Mouse (Mus musculus) myocyte (in vitro differentiated cells): ENCODE measurements at regions not wholly inside any gene's neighbourhood (a gene's known extent, or its start where the extent isn't known, plus 50 kb on each side); places are given as distances from the start of the nearest gene placed in this dataset.
A peak's percentile ranks its signal among the peaks of the same experiment; 100 is the strongest.

Source experiments
- H3K27me3 ChIP-seq: one replicate; pipeline ENCODE4 v1.6.1; 2011; ENCODE audit not compliant: control insufficient read depth, insufficient read depth, insufficient read length
- H3K36me3 ChIP-seq: one replicate; pipeline ENCODE4 v1.6.1; 2011; ENCODE audit not compliant: control insufficient read depth, insufficient read depth
- H3K4me2 ChIP-seq: one replicate; pipeline ENCODE4 v1.6.1; 2011; ENCODE audit warnings: low read depth, control low read depth
- H3K4me3 ChIP-seq: one replicate; pipeline ENCODE4 v1.5.1; 2011; ENCODE audit warnings: mild to moderate bottlenecking, control low read depth, moderate library complexity
- H3K79me2 ChIP-seq: one replicate; pipeline ENCODE4 v1.6.1; 2011; ENCODE audit not compliant: control insufficient read depth, insufficient read depth
- H3ac ChIP-seq: one replicate; pipeline ENCODE4 v1.6.1; 2011; ENCODE audit not compliant: control insufficient read depth, insufficient read length
- CEBPB ChIP-seq: IDR thresholded peaks from 2 replicates; pipeline ENCODE4 v1.6.1; 2011; ENCODE audit warnings: mild to moderate bottlenecking, moderate library complexity; ENCODE audit not compliant: poor library complexity, insufficient read depth, severe bottlenecking
- E2F4 ChIP-seq: IDR thresholded peaks from one replicate; pipeline ENCODE4 v1.6.1; 2011; ENCODE audit warnings: mild to moderate bottlenecking, control low read depth, moderate library complexity; ENCODE audit not compliant: insufficient read depth
- MAX ChIP-seq: IDR thresholded peaks from one replicate; pipeline ENCODE4 v1.6.1; 2011; ENCODE audit warnings: low read depth, mild to moderate bottlenecking, control low read depth
- MYOD1 ChIP-seq, 3 experiments: IDR thresholded peaks; one replicate each; pipeline ENCODE4 v1.6.1; 2011; ENCODE audit warnings: control low read depth in 2 of 3, low read depth in 2 of 3, mild to moderate bottlenecking in 2 of 3, moderate library complexity in 1 of 3; ENCODE audit not compliant: insufficient read length in 2 of 3, control insufficient read depth in 1 of 3
- MYOG ChIP-seq, 3 experiments: IDR thresholded peaks; one replicate each; pipeline ENCODE4 v1.6.1; 2011; ENCODE audit warnings: control low read depth in 2 of 3, low read depth in 2 of 3, mild to moderate bottlenecking in 2 of 3; ENCODE audit not compliant: insufficient read length in 2 of 3, control insufficient read depth in 1 of 3, insufficient read depth in 1 of 3
- POLR2A ChIP-seq: IDR thresholded peaks from one replicate; pipeline ENCODE4 v1.6.1; 2011; ENCODE audit warnings: low read depth, mild to moderate bottlenecking, control low read depth, moderate library complexity; ENCODE audit not compliant: insufficient read length
- POLR2AphosphoS2 ChIP-seq: IDR thresholded peaks from one replicate; pipeline ENCODE4 v1.6.1; 2011; ENCODE audit warnings: low read depth, control low read depth; ENCODE audit not compliant: insufficient read length
- REST ChIP-seq: IDR thresholded peaks from one replicate; pipeline ENCODE4 v1.6.1; 2011; ENCODE audit warnings: mild to moderate bottlenecking, control low read depth, moderate library complexity; ENCODE audit not compliant: insufficient read depth, insufficient read length
- SRF ChIP-seq: IDR thresholded peaks from one replicate; pipeline ENCODE4 v1.6.1; 2011; ENCODE audit warnings: low read depth; ENCODE audit not compliant: control insufficient read depth, insufficient read length
- TCF12 ChIP-seq: IDR thresholded peaks from one replicate; pipeline ENCODE4 v1.6.1; 2011; ENCODE audit warnings: mild to moderate bottlenecking, control low read depth; ENCODE audit not compliant: poor library complexity, insufficient read depth, severe bottlenecking
- TCF3 ChIP-seq: IDR thresholded peaks from one replicate; pipeline ENCODE4 v1.6.1; 2011; ENCODE audit warnings: low read depth, control low read depth; ENCODE audit not compliant: insufficient read length
- USF1 ChIP-seq: IDR thresholded peaks from one replicate; pipeline ENCODE4 v1.6.1; 2011; ENCODE audit warnings: low read depth, mild to moderate bottlenecking, control low read depth, moderate library complexity

DNA sequence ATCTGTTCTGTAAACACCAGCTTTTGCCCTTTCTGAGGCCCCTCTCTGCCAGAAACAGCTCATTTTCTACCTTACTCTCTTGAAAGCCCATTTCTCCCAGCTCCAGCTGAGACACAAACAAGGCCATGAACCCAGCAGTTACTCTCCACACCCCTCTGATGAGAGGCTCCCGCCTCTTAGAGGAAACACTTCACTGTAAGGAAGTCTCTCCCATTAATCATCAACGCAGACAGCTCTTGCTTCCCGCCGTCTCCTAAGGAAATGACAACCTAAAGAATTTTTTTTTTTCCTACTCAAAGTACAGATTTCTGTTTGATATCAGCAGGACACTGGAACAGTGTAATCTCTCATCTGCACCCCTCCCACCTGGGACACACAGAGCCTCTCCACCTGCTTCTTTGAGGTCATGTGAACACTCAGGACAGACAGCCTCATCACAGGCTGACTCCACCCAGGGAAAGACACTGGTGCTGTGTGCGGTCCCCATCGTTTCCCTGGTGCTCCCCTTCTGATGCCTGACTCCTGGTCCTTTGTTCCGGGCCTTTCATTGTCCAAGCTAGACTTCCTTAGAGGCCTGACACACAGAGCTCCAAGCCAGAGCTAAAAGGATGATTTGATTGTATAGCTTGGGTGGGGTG lies 106.0 kb upstream of the Pmepa1 start:
- Histone ChIP-seq H3K4me2 (no peak overlapping the region), H3K79me2 (no peaks in the 10 kb centered on the region), H3K27me3 (no peaks in the 10 kb centered on the region), H3K36me3 (no peaks in the 10 kb centered on the region), H3ac (no peak overlapping the region), H3K4me3 (no peak overlapping the region)
- TF ChIP-seq TCF3 (no peak), MYOG (IDR thresholded peaks at IDR 0.05; ENCODE audit: control insufficient read depth in 1 of 3, insufficient read depth in 1 of 3, insufficient read length in 2 of 3, low read depth in 2 of 3) (no peak), SRF (no peak), POLR2AphosphoS2 (no peak), E2F4 (no peak), TCF12 (no peak), USF1 (no peak), MYOD1 (IDR thresholded peaks at IDR 0.05; ENCODE audit: control insufficient read depth in 1 of 3, insufficient read length in 2 of 3, low read depth in 2 of 3) (no peak), REST (no peak), POLR2A (no peak), MAX (no peak), CEBPB (no peak)

DNA sequence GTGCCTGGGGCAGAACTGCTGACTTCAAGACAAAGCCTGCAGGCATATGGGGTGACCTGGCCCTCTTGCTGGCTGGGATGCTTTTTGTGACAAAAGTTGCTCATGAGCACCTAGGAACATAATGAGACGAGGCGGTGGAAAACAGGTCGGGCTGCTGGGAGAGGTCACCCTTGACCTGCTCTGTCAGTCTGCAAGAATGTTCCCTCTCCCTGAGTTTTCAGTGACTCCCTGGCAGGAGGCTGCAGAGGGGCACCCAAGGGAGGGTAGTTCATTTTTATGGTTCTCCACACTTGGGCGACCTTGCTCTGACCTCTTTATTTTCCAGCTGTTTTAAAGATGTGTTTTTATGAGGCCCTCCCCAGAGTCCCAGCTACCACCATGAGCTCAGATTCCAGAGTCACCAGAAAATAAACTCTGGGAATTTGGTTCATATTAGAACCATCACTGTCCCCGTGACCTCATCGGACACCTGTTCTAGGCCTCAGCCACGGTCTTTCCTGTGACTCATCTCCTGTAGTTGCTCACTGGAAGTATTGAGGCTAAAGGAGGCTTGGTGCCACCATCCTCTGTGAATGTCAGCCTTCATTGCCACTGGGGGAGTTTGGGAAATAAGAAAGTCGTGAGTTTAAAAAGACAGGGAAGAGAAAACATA lies 108.7 kb upstream of the Pmepa1 start:
- H3K36me3 ChIP-seq = no peaks in the 10 kb centered on the region
- no peak overlapping the region for H3K4me3 ChIP-seq
- H3K79me2 ChIP-seq = no peaks in the 10 kb centered on the region
- peak overlapping the region; percentile 56 for H3K4me2 ChIP-seq
- no peak overlapping the region for H3ac ChIP-seq
- no peaks in the 10 kb centered on the region for H3K27me3 ChIP-seq
- TF ChIP-seq MYOD1 (IDR thresholded peaks at IDR 0.05; ENCODE audit: control insufficient read depth in 1 of 3, insufficient read length in 2 of 3, low read depth in 2 of 3) (peak in 2 of 3 experiments; percentile 89 to 90), CEBPB (no peak), POLR2A (no peak), MYOG (IDR thresholded peaks at IDR 0.05; ENCODE audit: control insufficient read depth in 1 of 3, insufficient read depth in 1 of 3, insufficient read length in 2 of 3, low read depth in 2 of 3) (peak in 1 of 3 experiments; percentile 46), MAX (no peak), USF1 (peak; percentile 72), REST (no peak), TCF12 (peak; percentile 14), POLR2AphosphoS2 (no peak), TCF3 (no peak), E2F4 (no peak), SRF (no peak)

DNA sequence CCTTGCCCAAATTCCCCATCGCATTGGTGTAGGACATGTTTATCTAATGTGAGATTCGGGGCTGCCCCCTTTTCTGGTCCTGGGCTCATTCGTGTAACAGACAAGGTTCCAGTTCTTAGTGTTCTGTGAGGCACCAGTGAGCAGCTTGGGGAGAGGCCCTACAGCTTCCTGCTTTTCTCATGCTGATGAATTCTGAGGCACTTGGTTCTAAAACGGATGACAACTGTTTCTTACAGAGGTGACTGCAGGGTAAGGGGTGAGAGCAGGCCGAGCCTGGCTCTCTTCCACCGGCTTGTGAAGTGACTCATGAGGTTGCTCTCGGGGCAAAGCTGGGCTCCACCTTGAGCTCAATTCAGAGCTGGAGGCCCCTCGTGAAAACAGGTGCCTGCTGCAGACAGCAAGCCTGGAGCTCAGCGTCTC lies 109.4 kb upstream of the Pmepa1 start:
- TF ChIP-seq TCF3 (no peak), MYOD1 (IDR thresholded peaks at IDR 0.05; ENCODE audit: control insufficient read depth in 1 of 3, insufficient read length in 2 of 3, low read depth in 2 of 3) (peak in 1 of 3 experiments; percentile 73), TCF12 (no peak), POLR2AphosphoS2 (no peak), MYOG (IDR thresholded peaks at IDR 0.05; ENCODE audit: control insufficient read depth in 1 of 3, insufficient read depth in 1 of 3, insufficient read length in 2 of 3, low read depth in 2 of 3) (peak in 1 of 3 experiments; percentile 70)
- Histone ChIP-seq H3K4me2 (peak overlapping the region; percentile 56), H3ac (no peak overlapping the region), H3K79me2 (no peaks in the 10 kb centered on the region), H3K36me3 (no peaks in the 10 kb centered on the region), H3K27me3 (no peaks in the 10 kb centered on the region), H3K4me3 (no peak overlapping the region)

DNA sequence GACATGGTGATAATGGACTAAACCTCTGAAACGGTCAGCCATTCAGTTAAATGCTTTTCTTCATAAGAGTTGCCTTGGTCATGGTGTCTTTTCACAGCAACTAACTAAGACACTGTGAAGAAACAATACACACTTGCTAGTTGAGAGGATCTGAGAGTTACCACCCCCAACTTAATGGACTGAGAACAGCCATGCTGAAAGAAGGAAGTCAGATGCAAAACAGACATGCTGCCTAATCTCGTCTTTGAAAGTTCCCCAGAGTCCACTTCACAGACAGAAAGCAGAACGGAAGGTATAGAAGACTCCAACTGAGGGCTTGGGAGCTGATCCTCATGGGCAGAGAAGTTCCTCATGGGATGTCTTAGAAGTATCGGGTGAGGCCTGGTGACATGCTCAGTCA lies 111.8 kb upstream of the Pmepa1 start:
- Histone ChIP-seq H3K4me2 (no peak overlapping the region), H3K79me2 (no peaks in the 10 kb centered on the region), H3K27me3 (no peaks in the 10 kb centered on the region), H3K36me3 (no peaks in the 10 kb centered on the region), H3ac (no peak overlapping the region), H3K4me3 (no peak overlapping the region)
- no peak for TF ChIP-seq CEBPB
- no peak for TF ChIP-seq MYOD1 (IDR thresholded peaks at IDR 0.05; ENCODE audit: control insufficient read depth in 1 of 3, insufficient read length in 2 of 3, low read depth in 2 of 3)
- no peak for TF ChIP-seq SRF
- no peak for TF ChIP-seq MYOG (IDR thresholded peaks at IDR 0.05; ENCODE audit: control insufficient read depth in 1 of 3, insufficient read depth in 1 of 3, insufficient read length in 2 of 3, low read depth in 2 of 3)
- no peak for TF ChIP-seq REST
- TF ChIP-seq TCF12 = no peak
- no peak for TF ChIP-seq POLR2A
- TF ChIP-seq TCF3 = no peak
- no peak for TF ChIP-seq POLR2AphosphoS2
- no peak for TF ChIP-seq MAX
- no peak for TF ChIP-seq E2F4
- TF ChIP-seq USF1 = no peak
